Mouse (Mus musculus) megakaryocyte, embryonic 14.5 days (primary cell): ENCODE measurements around the gene Asic5. TPM values are rescaled to one million over a fixed set of nuclear protein-coding genes. Genes with fewer than 3 reads are reported as not detected.

ENCODE experiments used
- H3K27me3 ChIP-seq: replicated peaks from 2 replicates; pipeline ENCODE3; 2012; ENCODE audit warnings: inconsistent platforms
- H3K36me3 ChIP-seq: replicated peaks from 2 replicates; pipeline ENCODE3; 2012; ENCODE audit warnings: low read length, inconsistent platforms, mixed read lengths
- H3K4me1 ChIP-seq: 2 replicates; pipeline ENCODE4 v1.6.1; 2012; ENCODE audit warnings: inconsistent platforms
- H3K4me3 ChIP-seq: replicated peaks from 2 replicates; pipeline ENCODE3; 2012; ENCODE audit warnings: moderate library complexity, mild to moderate bottlenecking, inconsistent platforms
- H3K9me3 ChIP-seq: 2 replicates; pipeline ENCODE4 v1.6.1; 2012; ENCODE audit warnings: inconsistent platforms
- FLI1 ChIP-seq: IDR thresholded peaks from 2 replicates; pipeline ENCODE4 v1.6.1; 2012; ENCODE audit warnings: low read length, inconsistent platforms, mixed read lengths
- GATA1 ChIP-seq: IDR thresholded peaks from 3 replicates; pipeline ENCODE4 v1.6.1; 2012; ENCODE audit warnings: mixed read lengths, low read length, inconsistent platforms, borderline replicate concordance
- polyA plus RNA-seq: library from polyadenylated mRNA; stranded (reverse); fragments of >175 nt; gene quantifications from 2 replicates; pipeline ENCODE4 v1.2.3, GENCODE M21; 2012; ENCODE audit warnings: low replicate concordance; ENCODE audit not compliant: insufficient read depth

The Asic5 gene
- polyA plus RNA-seq, 1 experiment = not detected

- Histone ChIP-seq H3K27me3 (no peaks in the 10 kb centered on the region), H3K36me3 (no peaks in the 10 kb centered on the region), H3K4me3 (no peak overlapping the region), H3K9me3 (no peaks in the 10 kb centered on the region), H3K4me1 (peaks cover 24% of the 10 kb centered on the region; the same call in 1 of the 2 replicates)
- TF ChIP-seq GATA1 (no peak), FLI1 (no peak)
These were observed 13.3 kb downstream of the Asic5 start for GRCm38 (mm10) chr3:81995371-81995770.

GRCm38 (mm10) chr3:81995988-81996387 lies 13.9 kb downstream of the Asic5 start:
- Histone ChIP-seq H3K4me1 (peaks cover 19% of the 10 kb centered on the region; the same call in 1 of the 2 replicates), H3K9me3 (no peaks in the 10 kb centered on the region), H3K4me3 (no peak overlapping the region), H3K27me3 (no peaks in the 10 kb centered on the region), H3K36me3 (no peaks in the 10 kb centered on the region)
- no peak for TF ChIP-seq FLI1
- TF ChIP-seq GATA1 = no peak

- TF ChIP-seq FLI1 (no peak), GATA1 (no peak)
- no peak overlapping the region for H3K4me3 ChIP-seq
- H3K4me1 ChIP-seq = no peaks in the 10 kb centered on the region
- H3K9me3 ChIP-seq = no peaks in the 10 kb centered on the region
- H3K36me3 ChIP-seq = no peaks in the 10 kb centered on the region
- H3K27me3 ChIP-seq = peaks cover 5% of the 10 kb centered on the region
These were observed 24.9 kb downstream of the Asic5 start for GRCm38 (mm10) chr3:82007002-82007401.

GRCm38 (mm10) chr3:82014148-82014703 lies 32.1 kb downstream of the Asic5 start:
- no peaks in the 10 kb centered on the region for H3K9me3 ChIP-seq
- no peak for TF ChIP-seq FLI1
- TF ChIP-seq GATA1 = no peak
- H3K4me1 ChIP-seq = no peaks in the 10 kb centered on the region
- no peak overlapping the region for H3K4me3 ChIP-seq
- no peaks in the 10 kb centered on the region for H3K36me3 ChIP-seq
- H3K27me3 ChIP-seq = peaks cover 4% of the 10 kb centered on the region

- Histone ChIP-seq H3K27me3 (peaks cover 1% of the 10 kb centered on the region), H3K4me3 (no peak overlapping the region), H3K9me3 (no peaks in the 10 kb centered on the region), H3K36me3 (no peaks in the 10 kb centered on the region), H3K4me1 (no peaks in the 10 kb centered on the region)
- TF ChIP-seq GATA1 (no peak), FLI1 (no peak)
These were observed 40.4 kb downstream of the Asic5 start for GRCm38 (mm10) chr3:82022421-82022920.

- H3K4me1 ChIP-seq = no peaks in the 10 kb centered on the region
- no peak for TF ChIP-seq GATA1
- no peak for TF ChIP-seq FLI1
- H3K9me3 ChIP-seq = no peaks in the 10 kb centered on the region
These were observed 41.0 kb downstream of the Asic5 start for GRCm38 (mm10) chr3:82023065-82023464.

GRCm38 (mm10) chr3:82027286-82027685 lies 45.2 kb downstream of the Asic5 start:
- H3K4me1 ChIP-seq = peaks cover 14% of the 10 kb centered on the region
- H3K4me3 ChIP-seq = no peak overlapping the region
- H3K36me3 ChIP-seq = peaks cover 9% of the 10 kb centered on the region
- no peaks in the 10 kb centered on the region for H3K9me3 ChIP-seq
- TF ChIP-seq FLI1 (no peak), GATA1 (no peak)
- H3K27me3 ChIP-seq = peaks cover 1% of the 10 kb centered on the region

More at GRCm38 (mm10) chr3:82023065-82023464, 41.0 kb downstream of the Asic5 start:
- H3K36me3 ChIP-seq = no peaks in the 10 kb centered on the region
- no peak overlapping the region for H3K4me3 ChIP-seq
- peaks cover 1% of the 10 kb centered on the region for H3K27me3 ChIP-seq

GRCm38 (mm10) chr3:82029229-82029628 lies 47.1 kb downstream of the Asic5 start:
- no peaks in the 10 kb centered on the region for H3K9me3 ChIP-seq
- TF ChIP-seq FLI1 (no peak), GATA1 (no peak)

GRCm38 (mm10) chr3:82030008-82030748 lies 48.1 kb downstream of the Asic5 start:
- H3K4me3 ChIP-seq = no peak overlapping the region
- TF ChIP-seq GATA1 (no peak), FLI1 (no peak)
- no peaks in the 10 kb centered on the region for H3K9me3 ChIP-seq
- peaks cover 1% of the 10 kb centered on the region for H3K27me3 ChIP-seq
- H3K4me1 ChIP-seq = peaks cover 14% of the 10 kb centered on the region
- peaks cover 36% of the 10 kb centered on the region for H3K36me3 ChIP-seq

More at GRCm38 (mm10) chr3:82029229-82029628, 47.1 kb downstream of the Asic5 start:
- Histone ChIP-seq H3K4me3 (no peak overlapping the region), H3K4me1 (peaks cover 14% of the 10 kb centered on the region), H3K27me3 (peaks cover 1% of the 10 kb centered on the region), H3K36me3 (peaks cover 27% of the 10 kb centered on the region)
